Mouse (Mus musculus) right cerebral cortex, postnatal 25 days (tissue): Measurements from ENCODE around the gene Cenpa.
"Not testable (repeated sequence)": the region's sequence is repeated elsewhere in the genome, so short reads cannot be mapped to it uniquely, and the experiment has no call there.

Experiments used
- DNase-seq: peaks from one replicate; pipeline ENCODE4 v3.0.0; 2022

Cenpa gene

DNA sequence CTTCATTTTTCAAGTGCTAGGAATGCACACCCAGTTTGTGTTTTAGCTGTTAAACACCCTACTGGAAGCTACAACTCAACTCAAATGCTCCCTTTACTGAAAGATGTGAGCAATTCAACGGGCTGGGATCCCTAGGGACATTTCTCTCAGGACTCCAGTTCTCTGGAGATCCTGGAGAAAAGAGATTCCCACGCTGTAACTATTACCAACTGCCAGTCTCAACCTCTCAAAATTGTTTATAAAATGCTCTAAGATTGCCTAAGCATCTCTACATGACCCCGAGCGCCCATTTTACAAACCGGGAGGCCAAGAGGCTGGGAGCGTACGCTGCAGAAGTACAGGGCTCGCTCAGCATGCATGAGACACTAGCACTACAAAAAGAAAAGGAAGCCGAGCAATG, 19.2 kb upstream of the Cenpa start:
- DNase-seq = no peak

DNA sequence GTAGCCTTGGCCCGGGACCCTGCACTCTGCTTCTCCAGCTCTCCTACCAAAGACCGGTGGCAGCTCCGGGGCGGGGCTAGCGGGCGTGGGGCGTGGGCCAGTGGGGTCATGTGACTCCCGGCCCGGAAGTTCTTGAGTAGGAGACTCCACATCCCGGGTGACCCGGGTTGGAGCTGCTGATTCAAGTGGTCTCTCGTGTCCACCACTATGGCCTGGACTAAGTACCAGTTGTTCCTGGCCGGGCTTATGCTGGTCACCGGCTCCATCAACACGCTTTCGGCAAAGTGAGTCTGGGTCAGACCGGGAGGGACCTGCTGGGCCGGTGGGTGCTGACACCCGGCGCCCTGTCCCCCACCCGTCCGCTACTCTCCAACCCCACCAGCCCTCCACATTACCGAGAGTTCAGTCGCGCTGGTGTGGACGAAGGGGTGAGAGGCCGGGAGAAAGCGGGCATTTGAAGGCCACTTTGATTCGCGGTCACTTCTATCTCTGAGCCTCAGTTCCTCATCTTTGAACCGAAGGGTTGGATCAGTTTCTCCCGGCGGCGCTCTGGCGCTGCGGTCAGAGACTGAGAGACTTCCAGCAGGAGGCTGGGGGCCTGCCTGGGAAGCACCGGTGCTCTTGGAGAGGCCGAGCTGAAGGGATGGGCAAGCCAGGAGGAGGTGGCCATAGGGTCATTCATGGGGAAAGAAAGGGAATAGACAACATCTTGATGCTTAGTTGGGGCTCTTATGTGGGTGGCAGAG, 18.6 kb upstream of the Cenpa start, which contains the start of gene Slc35f6:
TSS of gene Slc35f6 (plus strand) at position 119 of the 746 bp plus-strand sequence.
- DNase-seq = peak; percentile 92

DNA sequence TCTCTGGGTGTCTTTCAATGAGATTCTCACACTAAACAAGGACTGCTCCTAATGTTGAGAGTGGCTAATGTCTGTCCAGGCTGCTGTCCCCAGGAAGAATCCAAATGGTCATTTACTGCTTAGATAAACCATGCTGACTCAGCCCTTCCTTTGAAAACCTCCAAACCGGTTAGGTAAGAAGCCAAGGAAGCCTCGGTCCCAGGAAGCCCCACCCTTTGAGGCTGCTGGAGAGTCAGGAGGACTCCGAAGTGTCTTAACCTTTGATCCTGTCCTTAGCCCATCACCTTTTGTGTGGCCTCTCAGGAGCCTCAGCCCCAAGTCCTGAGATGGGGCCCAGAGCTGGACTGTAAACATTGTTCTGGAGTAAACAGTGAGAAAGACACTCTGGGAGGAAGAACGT, 17.0 kb upstream of the Cenpa start:
- DNase-seq = no peak

DNA sequence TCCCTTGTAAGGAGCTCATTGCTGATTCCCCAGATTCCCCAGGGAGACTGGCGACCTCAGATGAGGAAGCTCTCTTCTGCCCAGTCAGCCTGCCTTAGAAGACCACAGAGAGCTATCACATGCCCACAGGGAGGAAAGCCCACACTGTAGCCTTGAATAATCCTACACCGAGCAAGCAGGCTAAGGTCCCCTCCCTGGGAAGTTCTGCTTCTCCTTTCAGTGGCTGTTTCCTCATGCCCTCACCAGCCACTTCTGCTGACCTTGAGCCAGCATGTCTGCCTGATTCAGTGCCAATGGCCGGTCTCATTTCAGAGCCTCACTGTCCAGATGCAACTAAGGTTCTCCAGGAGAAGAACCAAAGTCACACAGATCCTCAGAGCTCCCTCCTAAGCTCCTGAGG, 15.8 kb upstream of the Cenpa start:
- no peak for DNase-seq

DNA sequence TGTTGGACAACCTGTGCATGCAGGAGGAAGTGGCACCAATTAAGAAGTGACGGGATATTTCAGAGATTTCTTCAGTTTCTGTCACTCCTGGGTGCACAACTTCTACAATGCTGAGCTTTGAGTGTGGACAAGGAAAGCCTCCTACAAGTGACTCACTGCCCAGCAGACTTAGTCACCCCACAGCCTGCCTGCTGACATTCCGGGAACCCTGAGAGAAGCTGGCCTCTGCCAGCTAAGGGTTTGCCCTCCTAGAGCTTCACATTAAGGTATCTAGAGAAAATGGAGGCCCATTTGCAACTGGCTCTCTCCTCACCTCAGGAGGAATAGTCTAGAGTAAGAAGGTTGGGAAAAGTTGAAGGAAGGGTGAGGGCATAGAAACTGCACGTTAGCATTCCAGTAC, 15.0 kb upstream of the Cenpa start:
- DNase-seq = no peak

DNA sequence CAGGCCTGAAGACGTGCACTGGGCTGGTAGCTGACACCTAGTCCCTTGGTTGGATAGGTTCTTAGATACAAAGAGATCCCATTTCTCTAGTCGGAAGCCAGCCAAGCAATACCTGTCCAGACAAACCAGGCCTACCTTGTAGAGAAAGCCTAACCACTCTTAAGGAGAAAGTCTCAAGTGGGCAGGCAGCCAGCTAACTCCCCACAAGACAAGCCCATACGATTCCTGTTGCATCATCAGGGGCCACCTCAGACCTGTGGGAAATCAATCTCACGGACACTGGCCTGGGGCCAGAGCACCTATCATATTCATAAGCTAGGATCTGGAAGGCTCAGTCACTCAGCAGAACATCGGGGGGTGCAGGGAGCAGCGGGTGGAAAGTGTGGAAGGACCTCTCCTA, 13.3 kb upstream of the Cenpa start:
- DNase-seq = no peak

DNA sequence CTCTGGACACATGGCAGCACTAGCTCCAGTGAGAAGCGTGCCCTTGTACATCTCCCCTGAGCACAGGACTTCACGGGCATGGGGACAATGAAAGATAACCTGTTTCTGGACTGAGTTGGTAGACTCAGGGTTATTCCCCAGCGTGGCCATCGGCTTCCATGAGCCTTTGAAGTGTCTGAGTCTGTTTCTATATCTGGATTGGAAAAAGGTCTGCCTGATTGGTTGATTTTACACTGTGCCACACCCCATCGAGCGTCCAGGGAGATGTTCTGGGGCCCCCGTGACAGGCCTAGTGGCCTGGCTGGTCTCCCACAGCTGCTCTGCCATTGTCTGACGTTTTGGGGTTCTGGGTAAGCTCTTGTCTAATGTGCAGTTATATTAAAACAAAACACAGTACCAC, 11.5 kb upstream of the Cenpa start:
- no peak for DNase-seq

DNA sequence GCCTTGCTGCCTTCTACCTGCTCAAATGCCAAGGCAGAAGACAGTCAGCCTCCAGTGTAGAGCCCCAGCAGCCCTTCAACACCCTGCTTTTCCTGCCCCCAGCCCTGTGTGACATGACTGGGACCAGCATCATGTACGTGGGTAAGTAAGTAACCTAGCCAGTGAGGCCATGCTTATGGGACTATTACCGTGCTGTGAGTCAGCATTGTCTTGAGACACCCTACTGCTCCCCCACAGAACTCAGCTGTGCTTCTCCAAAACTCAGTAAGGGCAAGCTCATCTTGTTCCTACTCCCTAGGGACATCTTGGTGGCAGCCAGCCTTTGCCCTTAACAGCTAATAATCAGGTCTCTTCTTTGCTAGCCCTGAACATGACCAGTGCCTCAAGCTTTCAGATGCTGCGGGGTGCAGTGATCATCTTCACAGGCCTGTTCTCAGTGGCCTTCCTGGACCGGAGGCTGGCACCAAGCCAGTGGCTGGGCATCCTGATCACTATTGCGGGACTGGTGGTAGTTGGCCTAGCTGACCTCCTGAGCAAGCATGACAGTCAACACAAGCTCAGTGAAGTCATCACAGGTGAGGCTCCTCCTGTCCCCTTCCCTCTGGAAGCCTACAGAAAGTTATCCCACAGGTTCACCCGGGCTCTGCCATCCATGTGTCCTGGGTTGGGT, 10.9 kb upstream of the Cenpa start:
- DNase-seq = no peak

DNA sequence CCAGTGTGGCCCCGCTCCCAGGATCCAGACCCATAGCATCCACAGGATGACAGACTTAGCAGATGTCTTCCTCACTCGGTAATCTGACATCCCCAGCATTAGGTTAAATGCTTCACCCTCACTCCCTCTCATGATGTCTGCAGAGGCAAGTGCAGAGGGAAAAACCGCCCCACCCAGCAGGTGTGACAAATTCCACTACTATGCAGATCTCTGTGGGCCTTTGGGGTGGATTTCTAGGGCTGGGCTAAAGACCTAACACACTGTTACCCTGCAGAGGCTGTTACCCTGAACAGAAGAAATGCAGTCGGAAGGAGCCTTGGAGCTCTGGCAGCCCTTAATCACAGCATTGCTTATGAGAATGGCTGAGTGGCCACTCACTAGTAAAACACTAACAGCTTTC, 7.5 kb upstream of the Cenpa start:
- no peak for DNase-seq

DNA sequence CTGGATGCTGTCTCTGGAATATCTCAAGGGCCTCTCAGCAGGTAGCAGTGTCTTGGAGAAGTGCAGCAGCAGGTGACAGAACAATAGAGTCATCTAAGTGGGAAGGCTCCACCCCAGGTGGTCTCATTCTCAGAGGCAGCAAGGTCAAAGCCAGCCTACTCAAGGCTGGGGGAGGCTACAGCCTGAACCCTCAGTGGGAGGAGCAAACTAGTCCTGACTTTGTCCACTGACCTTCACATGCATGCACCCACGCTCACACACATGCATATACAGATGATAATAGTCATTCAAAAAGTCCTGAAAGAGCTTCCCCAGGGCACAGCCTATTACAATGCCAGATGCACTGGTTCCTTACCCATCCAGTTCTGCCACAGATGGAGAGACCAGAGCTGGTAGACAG, 6.3 kb upstream of the Cenpa start:
- no peak for DNase-seq

DNA sequence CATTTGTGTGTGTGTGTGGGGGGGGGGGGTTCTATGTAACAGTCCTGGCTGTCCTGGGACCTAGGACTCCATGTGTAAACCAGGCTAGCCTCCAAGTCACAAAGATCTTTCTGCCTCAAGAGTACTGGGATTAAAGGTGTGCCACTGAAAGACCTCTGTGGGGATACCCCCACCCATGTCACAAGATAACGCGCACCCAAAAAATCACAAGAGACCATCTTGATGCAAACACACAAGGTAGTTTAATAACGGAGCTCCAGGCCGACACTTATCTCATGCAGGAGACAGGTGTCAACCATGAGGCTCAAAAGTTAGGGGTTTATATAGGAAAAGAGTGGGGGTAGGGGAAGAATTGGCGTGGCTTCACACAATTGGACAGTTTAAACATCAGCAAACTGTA, 5.8 kb upstream of the Cenpa start:
- DNase-seq = no peak

DNA sequence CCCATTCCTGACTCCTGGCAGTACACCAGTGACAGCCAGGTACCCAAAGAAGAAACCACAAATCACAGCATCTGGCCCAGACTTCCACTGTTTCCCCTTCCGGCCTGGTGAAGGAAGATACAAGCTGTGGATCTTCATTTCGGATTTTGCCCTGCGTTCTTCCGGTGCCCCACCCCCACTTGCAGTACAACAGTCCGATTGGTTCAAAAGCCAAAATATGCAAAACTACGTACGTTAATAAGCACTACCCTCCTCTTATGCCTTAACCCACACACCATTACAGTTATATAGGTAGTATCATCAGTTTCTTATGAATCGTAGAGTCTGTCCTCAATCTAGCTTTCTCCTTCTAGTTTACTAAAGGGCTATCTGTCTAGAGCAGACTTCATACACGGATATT, 1.2 kb upstream of the Cenpa start:
- no peak for DNase-seq

DNA sequence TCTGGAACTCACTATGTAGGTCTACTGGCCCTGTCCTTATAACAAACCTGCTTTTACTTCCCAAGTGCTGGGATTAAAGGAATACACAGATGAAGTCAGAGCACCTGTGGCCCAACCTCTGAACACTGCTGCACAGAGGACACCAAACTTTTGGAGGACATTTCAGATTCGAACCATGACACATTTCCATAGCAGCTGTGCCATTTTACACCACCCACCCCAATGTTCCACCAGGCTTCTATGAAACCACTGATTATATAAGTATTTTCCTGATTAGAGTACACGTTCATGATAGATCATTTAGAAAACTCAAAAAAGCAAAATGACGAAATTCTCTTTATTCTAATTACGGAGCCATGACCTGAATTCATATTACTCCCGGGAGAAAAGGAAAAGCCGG, 609 bp upstream of the Cenpa start:
- DNase-seq = peak; percentile 42

DNA sequence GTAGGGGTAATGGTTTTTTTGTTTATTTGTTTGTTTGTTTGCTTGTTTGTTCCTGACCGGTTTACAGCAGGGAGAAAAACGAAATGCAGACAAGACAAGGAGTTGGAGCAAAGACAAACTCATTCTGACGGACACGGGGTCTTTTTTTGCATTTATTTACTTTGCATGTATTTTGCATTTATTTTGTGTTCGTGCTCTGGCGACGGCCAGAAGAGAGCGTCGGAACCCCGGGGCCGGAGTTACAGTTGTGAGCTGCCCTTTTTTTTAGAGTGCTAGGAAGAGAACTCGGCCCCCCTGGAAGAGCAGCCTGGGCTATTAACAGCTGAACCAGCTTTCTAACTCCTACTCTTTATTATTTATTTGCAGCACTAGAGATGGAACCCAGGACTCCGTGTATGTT, 638 bp downstream of the Cenpa start:
- DNase-seq = no peak

DNA sequence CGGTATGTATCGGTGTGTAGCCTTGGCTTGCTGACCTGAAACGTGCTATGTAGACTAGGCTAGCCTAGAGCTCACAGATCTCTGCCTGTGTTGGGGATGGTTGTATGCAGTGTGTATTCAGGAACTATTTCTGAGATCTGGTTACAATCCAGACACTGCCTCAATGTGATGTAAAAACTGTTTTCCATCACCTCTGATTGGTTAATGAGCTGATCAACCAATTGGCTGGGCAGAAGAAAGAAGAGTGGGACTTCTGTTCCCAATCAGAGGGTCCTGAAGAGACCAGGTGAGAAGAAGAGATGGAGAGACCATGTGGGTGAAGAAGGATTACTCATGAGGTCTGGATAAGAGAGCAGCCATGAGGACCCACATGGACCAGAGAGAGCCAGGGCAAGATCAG, 1.1 kb downstream of the Cenpa start:
- no peak for DNase-seq

DNA sequence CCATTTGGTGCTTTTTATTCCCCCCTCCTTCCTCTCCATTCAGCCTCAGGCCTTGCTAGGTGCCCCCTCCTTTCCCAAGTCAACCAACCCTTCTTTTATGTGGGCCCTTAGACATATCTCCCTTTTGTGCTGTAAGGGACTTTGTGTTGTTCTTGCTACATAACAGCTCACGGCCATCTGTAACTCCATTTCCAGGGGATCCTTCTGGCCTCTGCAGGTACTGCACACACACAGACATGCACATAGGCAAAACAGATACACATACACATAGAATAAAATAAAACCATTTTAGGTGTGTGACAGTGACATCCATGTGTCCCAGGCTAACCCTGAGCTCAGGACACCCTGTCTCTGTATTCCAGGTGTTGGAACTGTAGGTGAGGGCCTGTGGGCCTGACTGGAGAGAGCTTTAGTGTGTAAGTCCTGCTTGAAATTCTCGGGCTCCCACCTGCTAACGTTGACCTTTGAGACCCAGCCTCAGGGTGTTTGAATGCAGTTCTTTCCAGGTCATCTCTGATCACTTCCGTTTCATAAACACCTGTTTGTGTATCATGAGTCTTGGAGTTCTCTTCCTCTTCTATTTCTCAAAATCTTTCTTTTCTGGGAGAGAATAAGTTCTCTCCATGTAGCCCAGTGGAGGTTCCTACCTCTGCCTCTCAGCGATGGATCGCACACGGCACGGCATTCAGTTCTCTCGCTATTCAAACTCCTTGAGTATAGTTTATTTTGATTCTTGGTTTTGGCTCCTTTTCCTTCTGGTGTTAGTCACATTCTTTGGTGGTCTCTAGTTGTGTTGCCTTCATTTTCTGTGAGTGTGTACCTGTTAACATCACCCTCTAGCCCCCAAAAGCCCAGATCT, 2.3 kb downstream of the Cenpa start:
- DNase-seq = no peak

DNA sequence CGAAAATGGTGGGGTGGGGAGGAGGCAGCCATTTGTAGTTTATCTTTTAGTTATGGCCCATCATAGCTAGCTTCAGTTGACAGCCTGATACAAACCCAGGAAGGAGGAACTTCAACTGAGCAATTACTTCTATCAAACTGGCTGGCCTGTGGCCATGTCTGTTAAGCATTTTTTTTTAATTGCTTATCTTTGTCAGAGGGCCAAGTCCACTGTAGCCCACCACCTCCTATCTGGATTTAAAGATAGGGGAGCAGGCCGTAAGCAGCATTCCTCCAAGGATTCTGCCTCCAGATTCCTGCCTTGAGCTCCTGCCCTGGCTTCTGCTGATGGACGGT, 2.9 kb downstream of the Cenpa start:
- no peak for DNase-seq

DNA sequence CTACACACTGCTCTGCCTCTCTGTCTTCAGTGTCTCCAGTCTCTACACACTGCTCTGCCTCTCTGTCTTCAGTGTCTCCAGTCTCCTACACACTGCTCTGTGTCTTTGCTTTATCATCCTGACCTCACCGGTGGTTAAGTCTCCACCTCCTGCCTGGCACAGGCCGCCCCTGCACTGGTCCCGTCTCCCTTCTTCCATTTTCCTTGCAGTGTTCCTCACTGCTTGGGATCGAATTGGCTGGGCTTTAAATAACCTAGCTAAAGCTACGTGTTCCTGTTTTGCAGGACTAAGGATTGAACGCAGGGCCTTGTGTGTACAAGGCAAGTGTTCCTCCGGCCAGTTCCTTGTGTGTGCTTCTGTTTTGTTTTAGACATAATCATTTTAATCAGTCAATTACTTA, 3.5 kb downstream of the Cenpa start:
- no peak for DNase-seq

DNA sequence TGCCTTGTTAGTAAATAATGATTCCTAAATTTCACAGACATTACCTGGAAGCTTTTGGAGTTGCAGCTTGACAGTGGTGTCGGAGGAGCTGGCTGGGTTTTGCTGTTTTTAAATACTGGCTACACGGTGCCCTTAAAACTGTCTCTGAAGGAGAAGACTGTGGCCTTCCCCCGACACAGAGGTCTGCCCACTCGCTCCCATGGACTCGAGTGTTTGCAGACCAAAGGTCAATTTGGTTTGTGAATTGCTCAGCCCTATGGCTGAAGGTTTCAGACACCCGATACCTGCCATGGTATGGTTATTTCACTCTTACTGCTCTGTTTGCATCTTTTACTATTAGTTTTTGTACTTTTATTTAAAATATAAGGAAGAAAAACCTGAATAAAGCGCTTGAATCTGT, 7.4 kb downstream of the Cenpa start:
- no peak for DNase-seq

DNA sequence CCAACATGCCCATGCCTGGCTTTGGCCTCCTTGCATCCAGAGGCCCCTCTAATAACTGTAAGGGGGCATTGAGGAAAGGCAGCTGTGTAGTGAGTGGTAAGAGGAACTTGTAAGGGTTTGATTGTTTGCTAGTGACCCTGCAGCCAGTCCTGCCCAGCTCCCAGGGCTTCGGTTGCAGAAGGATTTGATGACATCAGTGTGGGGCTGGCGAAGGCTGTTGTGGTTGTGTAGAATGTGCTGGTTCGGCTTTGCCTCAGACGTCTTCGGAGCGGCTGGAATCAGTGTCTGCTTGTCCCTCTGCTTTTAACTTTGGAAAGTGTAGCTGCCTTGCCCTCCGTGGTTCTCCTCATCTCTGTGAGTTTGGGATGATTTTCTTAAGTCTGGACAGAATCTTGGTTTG, 10.2 kb downstream of the Cenpa start:
- DNase-seq = no peak

DNA sequence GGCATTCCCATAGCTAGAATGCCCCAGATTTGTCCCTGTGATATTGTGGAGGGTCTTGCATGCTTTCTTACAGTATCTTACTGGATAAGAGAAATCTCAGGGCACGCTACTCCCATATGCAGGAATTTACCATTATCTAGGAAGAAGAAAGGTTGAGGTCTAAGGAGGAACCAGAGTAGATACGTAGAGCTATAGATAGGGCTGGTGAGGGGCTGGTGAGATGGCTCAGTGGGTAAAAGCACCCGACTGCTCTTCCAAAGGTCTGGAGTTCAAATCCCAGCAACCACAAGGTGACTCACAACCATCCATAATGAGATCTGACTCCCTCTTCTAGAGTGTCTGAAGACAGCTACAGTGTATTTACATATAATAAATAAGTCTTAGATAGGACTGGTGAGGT, 11.5 kb downstream of the Cenpa start:
- not testable (repeated sequence) for DNase-seq

DNA sequence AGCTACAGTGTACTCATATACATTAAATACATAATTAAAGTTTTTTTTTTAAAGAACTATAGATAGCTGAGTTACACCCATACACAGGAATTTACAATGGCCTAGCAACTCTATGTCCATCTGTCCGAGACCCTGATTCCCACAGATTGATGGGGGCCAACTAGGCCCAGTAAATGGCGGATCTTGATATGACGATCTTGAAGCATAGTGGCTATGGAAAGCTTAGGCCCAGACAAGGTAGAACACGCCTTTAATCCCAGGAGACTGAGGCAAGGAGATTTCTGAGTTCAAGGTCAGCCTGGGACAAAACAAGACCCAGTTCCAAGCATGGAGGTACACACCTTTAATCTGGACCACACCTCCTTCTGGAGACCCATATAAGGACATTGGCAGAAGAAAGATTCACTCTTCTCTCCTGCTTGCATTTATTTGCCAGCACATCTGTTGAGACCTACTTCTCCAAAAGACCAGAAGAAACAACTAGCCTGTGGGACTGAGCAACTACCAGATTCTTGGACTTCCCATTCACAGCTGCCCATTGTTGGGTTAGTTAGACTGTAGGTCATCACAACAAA, 12.2 kb downstream of the Cenpa start:
- no peak for DNase-seq

DNA sequence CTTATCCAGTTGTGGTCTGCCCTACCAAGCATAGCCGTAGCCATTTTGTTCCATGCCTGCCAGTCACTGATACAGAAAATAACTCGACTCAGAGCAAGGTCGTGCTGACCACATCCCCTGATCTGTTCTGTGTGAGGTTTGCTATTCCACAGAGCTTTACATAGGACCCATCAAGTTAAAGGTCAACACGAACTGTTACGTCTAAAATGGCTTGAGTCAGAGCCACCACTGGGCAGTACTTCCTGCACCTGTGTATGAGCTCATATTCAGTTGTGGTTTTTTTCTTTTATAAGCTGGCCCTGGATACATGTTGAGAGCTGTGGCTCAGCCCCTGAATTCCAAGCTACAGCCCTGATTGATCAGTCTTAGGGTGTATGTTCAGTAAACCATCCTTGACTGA, 13.0 kb downstream of the Cenpa start:
- no peak for DNase-seq

DNA sequence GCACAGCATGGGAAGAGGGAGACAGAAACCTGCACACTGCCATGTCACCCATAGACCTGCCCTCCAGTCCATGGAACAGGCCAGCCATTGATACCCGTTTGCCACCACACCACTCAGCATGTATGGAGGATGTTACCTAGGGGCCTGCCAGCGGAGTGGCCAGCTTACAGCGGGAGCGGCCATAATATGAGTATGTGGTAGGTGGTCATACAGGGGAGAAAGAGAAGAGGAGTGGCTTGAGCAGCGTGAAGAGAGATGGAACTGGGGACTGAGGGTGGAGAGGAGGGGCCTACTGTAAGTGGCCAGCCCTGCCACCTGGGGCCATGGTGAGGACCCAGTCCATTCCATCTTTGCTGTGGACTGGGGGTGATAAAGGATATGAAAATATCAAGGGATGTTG, 15.4 kb downstream of the Cenpa start:
- no peak for DNase-seq
